In genomic region chr4:140154899-140155463, GRCm38 (mm10) we compare ENCODE assay signal across 15 mouse cellular contexts.
A peak's percentile ranks its signal among the peaks of the same experiment; 100 is the strongest.
DNase-seq lines count a peak whose midpoint lies in the region; ATAC-seq lines count a peak whose summit lies in the region.
"Had no signal": no experiment of that assay in that cellular context is flagged by ENCODE, and none has a peak within 500 bp of the region (broad histone marks: within the 10 kb centered on the region; RNA-seq: fewer than 3 reads in every experiment).

No protein-coding gene starts in this region.

- no peak overlapping the region for H3K9ac ChIP-seq in forebrain, embryonic 16.5 days (replicated peaks; ENCODE audit: low read depth, low read length)
- H3K9ac ChIP-seq in neural tube, embryonic 15.5 days (replicated peaks), result no peak overlapping the region
- H3K9ac ChIP-seq: heart, embryonic 13.5 days; kidney, embryonic 15.5 days; liver, embryonic 13.5 days had no signal

- no peak overlapping the region for H3K4me2 ChIP-seq in forebrain, embryonic 16.5 days (ENCODE audit: low read length)
- no peak overlapping the region for H3K4me2 ChIP-seq in neural tube, embryonic 15.5 days
- H3K4me2 ChIP-seq: heart, embryonic 13.5 days; kidney, embryonic 15.5 days; liver, embryonic 13.5 days had no signal

- no peaks in the 10 kb centered on the region for H3K27me3 ChIP-seq in forebrain, embryonic 16.5 days (replicated peaks; ENCODE audit: control insufficient read depth, insufficient read depth, low read length)
- H3K27me3 ChIP-seq in midbrain, embryonic 10.5 days (ENCODE audit: low read depth, poor library complexity, severe bottlenecking), result peaks cover 4% of the 10 kb centered on the region; the same call in 1 of the 2 replicates
- H3K27me3 ChIP-seq in neural tube, embryonic 15.5 days (replicated peaks), result no peaks in the 10 kb centered on the region
- H3K27me3 ChIP-seq: liver, embryonic 13.5 days had no signal

- no peaks in the 10 kb centered on the region for H3K36me3 ChIP-seq in forebrain, embryonic 16.5 days (ENCODE audit: control insufficient read depth, insufficient read depth)
- no peaks in the 10 kb centered on the region for H3K36me3 ChIP-seq in midbrain, embryonic 10.5 days
- H3K36me3 ChIP-seq in neural tube, embryonic 15.5 days, result 0 out of 2 replicates have a peak, but pooled peaks cover 2% of the 10 kb centered on the region
- H3K36me3 ChIP-seq: heart, embryonic 13.5 days; kidney, embryonic 15.5 days; liver, embryonic 13.5 days had no signal

- DNase-seq in retina, postnatal 1 day, result peak; percentile 32
- no peak for DNase-seq in retina, embryonic 14.5 days (ENCODE audit: low spot score)
- DNase-seq in midbrain, embryonic 10.5 days (ENCODE audit: low spot score), result no peak
- DNase-seq in frontal cortex, postnatal 14 days (ENCODE audit: low spot score in 2 of 2), result no peak
- no peak for DNase-seq in lung, postnatal 36 days
- DNase-seq in MN1 (ENCODE audit: low spot score), result no peak
- DNase-seq: adrenal gland, postnatal 14 days; gastrocnemius, postnatal 10 days; liver, embryonic 13.5 days; lung, postnatal 10 days; thymus, postnatal 14 days had no signal

- H3K4me1 ChIP-seq in forebrain, embryonic 16.5 days (replicated peaks; ENCODE audit: control insufficient read depth, insufficient read depth, low read length), result peaks cover 14% of the 10 kb centered on the region
- peaks cover 29% of the 10 kb centered on the region for H3K4me1 ChIP-seq in midbrain, embryonic 10.5 days
- peaks cover 10% of the 10 kb centered on the region for H3K4me1 ChIP-seq in neural tube, embryonic 15.5 days
- H3K4me1 ChIP-seq: kidney, embryonic 15.5 days; liver, embryonic 13.5 days had no signal

- H3K9me3 ChIP-seq in forebrain, embryonic 16.5 days (ENCODE audit: control insufficient read depth, low read length), result no peaks in the 10 kb centered on the region
- no peaks in the 10 kb centered on the region for H3K9me3 ChIP-seq in midbrain, embryonic 10.5 days (replicated peaks)
- H3K9me3 ChIP-seq in neural tube, embryonic 15.5 days (replicated peaks), result no peaks in the 10 kb centered on the region
- H3K9me3 ChIP-seq: heart, embryonic 13.5 days; kidney, embryonic 15.5 days; liver, embryonic 13.5 days had no signal

- peak; percentile 54 for ATAC-seq in forebrain, embryonic 16.5 days
- no peak for ATAC-seq in neural tube, embryonic 15.5 days (ENCODE audit: low FRiP score)

- H3K27ac ChIP-seq in forebrain, embryonic 16.5 days (ENCODE audit: low read length), result peak overlapping the region; percentile 63; the same call in 1 of the 2 replicates
- H3K27ac ChIP-seq in midbrain, embryonic 10.5 days (replicated peaks), result peak overlapping the region; percentile 79
- peak overlapping the region; percentile 66 for H3K27ac ChIP-seq in neural tube, embryonic 15.5 days (replicated peaks)
- H3K27ac ChIP-seq: heart, embryonic 13.5 days; kidney, embryonic 15.5 days; liver, embryonic 13.5 days had no signal

- 35% methylated on average over 5 of the region's 5 CpGs for WGBS in forebrain, embryonic 16.5 days
- WGBS in midbrain, embryonic 10.5 days, result 66% methylated on average over 5 of the region's 5 CpGs
- 43% methylated on average over 5 of the region's 5 CpGs for WGBS in neural tube, embryonic 15.5 days

- no peak overlapping the region for H3K4me3 ChIP-seq in forebrain, embryonic 16.5 days (replicated peaks; ENCODE audit: low read length)
- no peak overlapping the region for H3K4me3 ChIP-seq in midbrain, embryonic 10.5 days
- H3K4me3 ChIP-seq in neural tube, embryonic 15.5 days (replicated peaks), result no peak overlapping the region
- H3K4me3 ChIP-seq: heart, embryonic 13.5 days; kidney, embryonic 15.5 days; liver, embryonic 13.5 days had no signal
